Mouse (Mus musculus) cerebellum, adult 18-20 months (tissue): ENCODE measurements at regions not wholly inside any gene's neighbourhood (a gene's known extent, or its start where the extent isn't known, plus 50 kb on each side); places are given as distances from the start of the nearest gene placed in this dataset.
A peak's percentile ranks its signal among the peaks of the same experiment; 100 is the strongest.

ENCODE experiments used
- DNase-seq, 2 experiments: peaks; one replicate each; pipeline ENCODE4 v3.0.0; 2021

GRCm38 (mm10) chr15:60101485-60102280 lies 85.3 kb upstream of the 4933412E24Rik start:
- DNase-seq, result no peak

GRCm38 (mm10) chr15:60097141-60097540 lies 80.7 kb upstream of the 4933412E24Rik start:
- peak; percentile 28 to 32 for DNase-seq

GRCm38 (mm10) chr15:60096131-60096530 lies 79.7 kb upstream of the 4933412E24Rik start:
- DNase-seq, result no peak

- DNase-seq, result no peak
Observed at GRCm38 (mm10) chr15:60089921-60090320, 73.5 kb upstream of the 4933412E24Rik start.

GRCm38 (mm10) chr15:60088964-60089899 lies 72.8 kb upstream of the 4933412E24Rik start:
- no peak for DNase-seq
